Mouse (Mus musculus) macrophage (primary cell): ENCODE measurements around the gene Mfn2. TPM values are rescaled to one million over a fixed set of nuclear protein-coding genes. Genes with fewer than 3 reads are reported as not detected.

Experiments used
- polyA plus RNA-seq: library from polyadenylated mRNA; stranded (reverse); fragments of 250-400 nt; gene quantifications from 3 replicates; pipeline ENCODE4 v1.2.4, GENCODE M21; 2018; ENCODE audit warnings: inconsistent platforms

Gene Mfn2
- polyA plus RNA-seq, 1 experiment from 2014 or later, result 29.8 TPM

Other genes starting within 250 kb of the Mfn2 start
- gene Zfp534, start 202.2 kb downstream of the Mfn2 start, polyA plus RNA-seq, result not detected in 3 replicates
- gene Zfp984, start 94.9 kb downstream of the Mfn2 start, polyA plus RNA-seq, result 34.1 to 102 TPM (median 34.9 TPM) in 3 replicates
- 5.4 to 7.7 TPM (median 5.8 TPM) in 3 replicates for gene Zfp933, start 56.3 kb downstream of the Mfn2 start, polyA plus RNA-seq
- 6.2 to 15.8 TPM (median 11.0 TPM) in 3 replicates for gene Miip, start 35.9 kb downstream of the Mfn2 start, polyA plus RNA-seq
- gene Fv1, start 35.7 kb downstream of the Mfn2 start, polyA plus RNA-seq, result 0.62 to 2.3 TPM (median 0.75 TPM) in 3 replicates
- gene Plod1, start 32.1 kb upstream of the Mfn2 start, polyA plus RNA-seq, result 144 to 203 TPM (median 190 TPM) in 3 replicates
- 39.1 to 67.9 TPM (median 59.0 TPM) in 3 replicates for gene 2510039O18Rik, start 36.2 kb upstream of the Mfn2 start, polyA plus RNA-seq
- not detected in 3 replicates for gene Nppb, start 81.1 kb upstream of the Mfn2 start, polyA plus RNA-seq
- not detected in 3 replicates for gene Nppa, start 96.0 kb upstream of the Mfn2 start, polyA plus RNA-seq
- 9.4 to 11.3 TPM (median 9.5 TPM) in 3 replicates for gene Clcn6, start 134.1 kb upstream of the Mfn2 start, polyA plus RNA-seq
- gene Mthfr, start 134.4 kb upstream of the Mfn2 start, polyA plus RNA-seq, result 23.2 to 110 TPM (median 45.0 TPM) in 3 replicates
- gene Agtrap, start 183.3 kb upstream of the Mfn2 start, polyA plus RNA-seq, result 19.8 to 35.9 TPM (median 33.6 TPM) in 3 replicates
- 7.8 to 13.8 TPM (median 12.4 TPM) in 3 replicates for gene Mad2l2, start 225.7 kb upstream of the Mfn2 start, polyA plus RNA-seq
- gene Draxin, start 226.0 kb upstream of the Mfn2 start, polyA plus RNA-seq, result not detected in 3 replicates
- 31.9 to 51.1 TPM (median 41.3 TPM) in 3 replicates for gene Fbxo6, start 247.4 kb upstream of the Mfn2 start, polyA plus RNA-seq